In the genomic region with DNA sequence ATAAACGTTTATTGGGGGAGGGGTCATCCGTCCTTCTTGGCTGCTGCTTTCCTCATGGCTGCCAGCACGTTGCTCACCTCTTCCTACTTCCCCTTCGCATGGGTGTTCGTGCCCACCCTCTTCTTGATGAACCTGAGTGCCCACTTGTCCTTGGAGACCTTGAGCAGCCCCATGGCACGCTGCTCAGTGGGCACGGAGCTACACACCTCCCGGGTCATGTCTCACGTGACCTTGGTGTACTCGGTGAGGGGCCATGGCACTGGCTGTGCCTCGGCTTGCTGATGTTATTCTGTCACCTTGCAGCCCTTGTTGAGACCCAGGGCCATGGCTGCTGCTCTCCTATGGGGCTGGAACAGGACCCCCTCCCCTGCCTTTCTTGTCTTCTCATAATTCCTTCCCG, we compare ENCODE assay signal across 25 mouse cellular contexts. TPM values are rescaled to one million over a fixed set of nuclear protein-coding genes. Genes with fewer than 3 reads are reported as not detected.
DNase-seq lines count a peak whose midpoint lies in the region; ATAC-seq lines count a peak whose summit lies in the region.
"Had no signal": no experiment of that assay in that cellular context is flagged by ENCODE, and none has a peak within 500 bp of the region (broad histone marks: within the 10 kb centered on the region; RNA-seq: fewer than 3 reads in every experiment).

No protein-coding gene starts in this region.

- H3K27me3 ChIP-seq in forebrain, embryonic 10.5 days (ENCODE audit: poor library complexity, severe bottlenecking) = no peaks in the 10 kb centered on the region
- H3K27me3 ChIP-seq in forebrain, embryonic 15.5 days = no peaks in the 10 kb centered on the region
- H3K27me3 ChIP-seq in midbrain, embryonic 12.5 days = no peaks in the 10 kb centered on the region
- no peaks in the 10 kb centered on the region for H3K27me3 ChIP-seq in midbrain, embryonic 15.5 days (replicated peaks)
- H3K27me3 ChIP-seq in embryonic facial prominence, embryonic 14.5 days (replicated peaks; ENCODE audit: control insufficient read depth, insufficient read depth, low read length) = no peaks in the 10 kb centered on the region
- H3K27me3 ChIP-seq: forebrain, embryonic 13.5 days; liver, embryonic 12.5 days; neural tube, embryonic 12.5 days had no signal

- no peaks in the 10 kb centered on the region for H3K9me3 ChIP-seq in forebrain, embryonic 10.5 days
- H3K9me3 ChIP-seq in forebrain, embryonic 15.5 days = no peaks in the 10 kb centered on the region
- no peaks in the 10 kb centered on the region for H3K9me3 ChIP-seq in midbrain, embryonic 12.5 days
- no peaks in the 10 kb centered on the region for H3K9me3 ChIP-seq in midbrain, embryonic 15.5 days
- no peaks in the 10 kb centered on the region for H3K9me3 ChIP-seq in embryonic facial prominence, embryonic 14.5 days (ENCODE audit: control insufficient read depth, low read length)
- H3K9me3 ChIP-seq: forebrain, embryonic 13.5 days; liver, embryonic 12.5 days; neural tube, embryonic 12.5 days had no signal

- H3K4me3 ChIP-seq in forebrain, embryonic 10.5 days = 0 out of 2 replicates have a peak overlapping the region, but pooled peaks have one; percentile 66
- no peak overlapping the region for H3K4me3 ChIP-seq in forebrain, embryonic 15.5 days
- no peak overlapping the region for H3K4me3 ChIP-seq in midbrain, embryonic 12.5 days
- no peak overlapping the region for H3K4me3 ChIP-seq in midbrain, embryonic 15.5 days
- no peak overlapping the region for H3K4me3 ChIP-seq in embryonic facial prominence, embryonic 14.5 days (ENCODE audit: low read depth, low read length)

- H3K9ac ChIP-seq in forebrain, embryonic 15.5 days (replicated peaks) = no peak overlapping the region
- no peak overlapping the region for H3K9ac ChIP-seq in midbrain, embryonic 12.5 days (replicated peaks)
- H3K9ac ChIP-seq in midbrain, embryonic 15.5 days = no peak overlapping the region
- no peak overlapping the region for H3K9ac ChIP-seq in embryonic facial prominence, embryonic 14.5 days (ENCODE audit: low read depth, low read length)

- ATAC-seq in forebrain, embryonic 15.5 days (replicated peaks) = no peak
- ATAC-seq in midbrain, embryonic 12.5 days (ENCODE audit: low FRiP score, low read depth) = no peak
- no peak for ATAC-seq in midbrain, embryonic 15.5 days (replicated peaks)
- ATAC-seq in embryonic facial prominence, embryonic 14.5 days (ENCODE audit: low read depth) = no peak
- ATAC-seq: forebrain, embryonic 13.5 days; inflammation-experienced regulatory T-cells, adult 6 months; liver, embryonic 12.5 days had no signal

- DNase-seq in forebrain, embryonic 10.5 days (ENCODE audit: extremely low spot score, low spot score) = no peak
- peak; percentile 60 for DNase-seq in kidney, adult 9 months
- no peak for DNase-seq in kidney, postnatal 10 days
- no peak for DNase-seq in embryonic facial prominence, embryonic 14.5 days (ENCODE audit: low spot score)
- no peak for DNase-seq in adrenal gland, postnatal 10 days
- DNase-seq: adrenal gland, postnatal 36 days; cerebellum, adult 9-11 months; gastrocnemius, adult 2 months; heart, postnatal 4 days; left cerebral cortex, postnatal 4 days; lung, adult 18-20 months; lung, postnatal 14 days; right cerebral cortex, postnatal 4 days; thymus, postnatal 25 days had no signal

- H3K4me1 ChIP-seq in forebrain, embryonic 10.5 days = peaks cover 43% of the 10 kb centered on the region
- H3K4me1 ChIP-seq in forebrain, embryonic 15.5 days = peaks cover 23% of the 10 kb centered on the region
- H3K4me1 ChIP-seq in midbrain, embryonic 12.5 days = peaks cover 28% of the 10 kb centered on the region
- H3K4me1 ChIP-seq in midbrain, embryonic 15.5 days = peaks cover 23% of the 10 kb centered on the region
- H3K4me1 ChIP-seq in embryonic facial prominence, embryonic 14.5 days (ENCODE audit: control insufficient read depth, insufficient read depth, low read length) = peaks cover 10% of the 10 kb centered on the region; the same call in 1 of the 2 replicates

- WGBS in forebrain, embryonic 10.5 days = 90% methylated on average over 12 of the region's 12 CpGs
- WGBS in forebrain, embryonic 15.5 days = 89% methylated on average over 12 of the region's 12 CpGs
- 89% methylated on average over 12 of the region's 12 CpGs for WGBS in midbrain, embryonic 12.5 days
- 91% methylated on average over 12 of the region's 12 CpGs for WGBS in midbrain, embryonic 15.5 days
- WGBS in embryonic facial prominence, embryonic 14.5 days = 91% methylated on average over 12 of the region's 12 CpGs

- no peak overlapping the region for H3K27ac ChIP-seq in forebrain, embryonic 10.5 days
- H3K27ac ChIP-seq in forebrain, embryonic 15.5 days (replicated peaks) = no peak overlapping the region
- no peak overlapping the region for H3K27ac ChIP-seq in midbrain, embryonic 12.5 days (replicated peaks)
- H3K27ac ChIP-seq in midbrain, embryonic 15.5 days = no peak overlapping the region
- H3K27ac ChIP-seq in embryonic facial prominence, embryonic 14.5 days (replicated peaks; ENCODE audit: low read depth, low read length) = no peak overlapping the region
- H3K27ac ChIP-seq: forebrain, embryonic 13.5 days; left cerebral cortex, adult 2 months; liver, embryonic 12.5 days; neural tube, embryonic 12.5 days had no signal

- peaks cover 62% of the 10 kb centered on the region for H3K36me3 ChIP-seq in forebrain, embryonic 10.5 days (replicated peaks)
- peaks cover 23% of the 10 kb centered on the region for H3K36me3 ChIP-seq in forebrain, embryonic 15.5 days
- peaks cover 36% of the 10 kb centered on the region for H3K36me3 ChIP-seq in midbrain, embryonic 12.5 days
- H3K36me3 ChIP-seq in midbrain, embryonic 15.5 days (replicated peaks) = peaks cover 18% of the 10 kb centered on the region; the same call in 1 of the 2 replicates
- H3K36me3 ChIP-seq in embryonic facial prominence, embryonic 14.5 days (ENCODE audit: control insufficient read depth, insufficient read depth, low read length) = peaks cover 36% of the 10 kb centered on the region

- H3K4me2 ChIP-seq in forebrain, embryonic 15.5 days (replicated peaks) = no peak overlapping the region
- H3K4me2 ChIP-seq in midbrain, embryonic 12.5 days (replicated peaks) = 0 out of 2 replicates have a peak overlapping the region, but pooled peaks have one; percentile 92
- no peak overlapping the region; the same call in 1 of the 2 replicates for H3K4me2 ChIP-seq in midbrain, embryonic 15.5 days
- H3K4me2 ChIP-seq in embryonic facial prominence, embryonic 14.5 days (ENCODE audit: low read depth, low read length) = 0 out of 2 replicates have a peak overlapping the region, but pooled peaks have one; percentile 76

RNA-seq across cellular contexts. Expression of a gene that starts 1.6 kb away (rescaled TPM):
- 82.3 and 90.2 TPM in 2 replicates for polyA plus RNA-seq in forebrain, embryonic 10.5 days (2016; fragmentation: Nextera tagmentation; extraction: Ambion mirVana)
- polyA plus RNA-seq in forebrain, embryonic 15.5 days (2015; fragmentation: Nextera tagmentation; extraction: Ambion mirVana) = 99.6 and 102 TPM in 2 replicates
- polyA plus RNA-seq in midbrain, embryonic 12.5 days (2016; fragmentation: Nextera tagmentation; extraction: Ambion mirVana) = 86.9 and 92.9 TPM in 2 replicates
- 134 and 135 TPM in 2 replicates for polyA plus RNA-seq in midbrain, embryonic 15.5 days (2015; fragmentation: Nextera tagmentation; extraction: Ambion mirVana)
- polyA plus RNA-seq in embryonic facial prominence, embryonic 14.5 days (2014; fragmentation: Nextera tagmentation; extraction: Ambion mirVana) = 69.4 and 72.3 TPM in 2 replicates
- total RNA-seq in adrenal gland, postnatal 10 days (2021) = 10 to 100 TPM; 46.8 to 49.0 TPM

RNA-seq across cellular contexts. Expression of a gene that starts 4.5 kb away (rescaled TPM):
- polyA plus RNA-seq in forebrain, embryonic 10.5 days (2016; fragmentation: Nextera tagmentation; extraction: Ambion mirVana) = 29.8 and 32.8 TPM in 2 replicates
- polyA plus RNA-seq in forebrain, embryonic 15.5 days (2015; fragmentation: Nextera tagmentation; extraction: Ambion mirVana) = 7.3 and 9.0 TPM in 2 replicates
- polyA plus RNA-seq in midbrain, embryonic 12.5 days (2016; fragmentation: Nextera tagmentation; extraction: Ambion mirVana) = 17.5 and 19.0 TPM in 2 replicates
- 16.6 and 17.5 TPM in 2 replicates for polyA plus RNA-seq in midbrain, embryonic 15.5 days (2015; fragmentation: Nextera tagmentation; extraction: Ambion mirVana)
- 25.4 and 35.4 TPM in 2 replicates for polyA plus RNA-seq in embryonic facial prominence, embryonic 14.5 days (2014; fragmentation: Nextera tagmentation; extraction: Ambion mirVana)
- 10 to 100 TPM; 17.6 to 22.3 TPM for total RNA-seq in adrenal gland, postnatal 10 days (2021)
- total RNA-seq: megakaryocyte-erythroid progenitor cell, adult 5-6 weeks had no signal

RNA-seq across cellular contexts. Expression of a gene that starts 11.4 kb away (rescaled TPM):
- polyA plus RNA-seq in forebrain, embryonic 10.5 days (2016; fragmentation: Nextera tagmentation; extraction: Ambion mirVana) = 3.0 and 3.2 TPM in 2 replicates
- polyA plus RNA-seq in forebrain, embryonic 15.5 days (2015; fragmentation: Nextera tagmentation; extraction: Ambion mirVana) = not detected in 2 replicates
- 0.63 TPM in 1 of 2 replicates, not detected in the other for polyA plus RNA-seq in midbrain, embryonic 12.5 days (2016; fragmentation: Nextera tagmentation; extraction: Ambion mirVana)
- polyA plus RNA-seq in midbrain, embryonic 15.5 days (2015; fragmentation: Nextera tagmentation; extraction: Ambion mirVana) = 0.23 and 2.0 TPM in 2 replicates
- not detected in 2 replicates for polyA plus RNA-seq in embryonic facial prominence, embryonic 14.5 days (2014; fragmentation: Nextera tagmentation; extraction: Ambion mirVana)
- total RNA-seq in adrenal gland, postnatal 10 days (2021) = 1 to 10 TPM; 2.8 TPM
- total RNA-seq: megakaryocyte-erythroid progenitor cell, adult 5-6 weeks had no signal
- polyA plus RNA-seq: erythroblast, embryonic 14.5 days; forebrain, embryonic 13.5 days; inflammation-experienced regulatory T-cells, adult 6 months; neural tube, embryonic 12.5 days; stomach, embryonic 14.5 days had no signal

RNA-seq across cellular contexts. Expression of a gene that starts 13.6 kb away (rescaled TPM):
- 17.3 and 19.5 TPM in 2 replicates for polyA plus RNA-seq in forebrain, embryonic 10.5 days (2016; fragmentation: Nextera tagmentation; extraction: Ambion mirVana)
- polyA plus RNA-seq in forebrain, embryonic 15.5 days (2015; fragmentation: Nextera tagmentation; extraction: Ambion mirVana) = 22.1 and 22.5 TPM in 2 replicates
- polyA plus RNA-seq in midbrain, embryonic 12.5 days (2016; fragmentation: Nextera tagmentation; extraction: Ambion mirVana) = 22.2 and 27.4 TPM in 2 replicates
- 16.7 and 17.1 TPM in 2 replicates for polyA plus RNA-seq in midbrain, embryonic 15.5 days (2015; fragmentation: Nextera tagmentation; extraction: Ambion mirVana)
- polyA plus RNA-seq in embryonic facial prominence, embryonic 14.5 days (2014; fragmentation: Nextera tagmentation; extraction: Ambion mirVana) = 18.8 and 19.5 TPM in 2 replicates
- total RNA-seq in adrenal gland, postnatal 10 days (2021) = 10 to 100 TPM; 17.9 to 19.7 TPM

RNA-seq across cellular contexts. Expression of a gene that starts 18.6 kb away (rescaled TPM):
- polyA plus RNA-seq in forebrain, embryonic 10.5 days (2016; fragmentation: Nextera tagmentation; extraction: Ambion mirVana) = 52.8 and 53.1 TPM in 2 replicates
- 117 and 120 TPM in 2 replicates for polyA plus RNA-seq in forebrain, embryonic 15.5 days (2015; fragmentation: Nextera tagmentation; extraction: Ambion mirVana)
- polyA plus RNA-seq in midbrain, embryonic 12.5 days (2016; fragmentation: Nextera tagmentation; extraction: Ambion mirVana) = 76.3 and 88.6 TPM in 2 replicates
- 106 and 110 TPM in 2 replicates for polyA plus RNA-seq in midbrain, embryonic 15.5 days (2015; fragmentation: Nextera tagmentation; extraction: Ambion mirVana)
- polyA plus RNA-seq in embryonic facial prominence, embryonic 14.5 days (2014; fragmentation: Nextera tagmentation; extraction: Ambion mirVana) = 51.8 and 58.1 TPM in 2 replicates
- total RNA-seq in adrenal gland, postnatal 10 days (2021) = 10 to 100 TPM; 31.6 to 36.5 TPM
- total RNA-seq: megakaryocyte-erythroid progenitor cell, adult 5-6 weeks had no signal
- polyA plus RNA-seq: erythroblast, embryonic 14.5 days had no signal

Comparison
In these comparisons a context has a peak if more than half of its experiments do, and no peak if none do; other contexts are left out.
1. H3K4me2 ChIP-seq: peak in midbrain, embryonic 12.5 days (single experiment) and embryonic facial prominence, embryonic 14.5 days (single experiment); none in forebrain, embryonic 15.5 days (single experiment) and midbrain, embryonic 15.5 days (single experiment).